In the genomic region with DNA sequence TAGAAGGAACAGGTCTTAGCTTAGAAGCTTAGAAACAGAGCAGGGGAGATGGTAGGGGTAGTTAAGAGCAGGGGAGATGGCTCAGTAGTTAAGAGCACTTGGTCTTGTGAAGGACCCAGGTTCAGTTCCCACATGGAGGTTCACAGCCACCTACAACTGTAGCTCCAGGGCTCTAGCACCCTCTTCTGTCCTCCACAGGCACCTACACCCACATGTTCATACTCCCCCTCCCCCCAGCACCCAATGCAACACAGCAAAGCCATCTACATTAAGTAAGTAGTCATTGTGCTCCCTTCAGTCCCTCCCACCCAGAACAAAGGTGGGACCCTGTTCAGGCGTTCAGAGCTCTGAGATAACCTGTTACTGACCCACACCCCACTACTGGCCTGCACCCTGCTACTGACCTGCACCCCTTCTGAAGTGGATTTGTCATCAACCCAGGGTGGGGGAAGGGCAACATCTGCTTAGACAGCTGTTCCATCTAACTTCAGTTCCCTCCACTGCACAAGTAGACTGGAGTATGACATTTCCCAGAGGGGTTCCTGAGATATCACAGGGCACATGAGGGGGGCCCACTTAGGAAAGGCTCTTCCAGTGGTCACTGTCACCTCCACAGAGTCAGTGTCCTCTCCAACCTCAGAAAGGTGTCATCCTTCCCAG, we compare ENCODE assay signal across 1 mouse cellular context.
TF ChIP-seq lines count a peak whose summit lies in the region.

No protein-coding gene starts in this region.

TF ChIP-seq in MEL, 35 proteins besides CTCF, POLR2A, EP300 and RAD21:
- TF ChIP-seq GABPA (IDR thresholded peaks at IDR 0.05; ENCODE audit: low read depth, low read length): no peak
- no peak for TF ChIP-seq BHLHE40 (IDR thresholded peaks at IDR 0.05; ENCODE audit: borderline replicate concordance, low read depth, low read length)
- no peak for TF ChIP-seq NRF1 (IDR thresholded peaks at IDR 0.05; ENCODE audit: insufficient read depth, low read depth, low read length, poor library complexity, severe bottlenecking)
- TF ChIP-seq NELFE (IDR thresholded peaks at IDR 0.05; ENCODE audit: low read depth, low read length): no peak
TF ChIP-seq in MEL: peak in this region for 0.
